Mouse (Mus musculus): ENCODE measurements around the gene Zfp710. TPM values are rescaled to one million over a fixed set of nuclear protein-coding genes. Genes with fewer than 3 reads are reported as not detected.

Gene Zfp710
- polyA plus RNA-seq, 1 experiment from 2014 or later, result 12.4 TPM

- WGBS, result 0% methylated on average over 28 of the region's 28 CpGs
- no peaks in the 10 kb centered on the region for H3K36me3 ChIP-seq (ENCODE audit: control insufficient read depth, insufficient read depth)
- ATAC-seq (replicated peaks; ENCODE audit: extremely low read depth, insufficient read depth, low FRiP score), result 0 out of 2 replicates have a peak, but pooled peaks have one; percentile 1
- peak overlapping the region; percentile 97 for H3K27ac ChIP-seq (ENCODE audit: low read length)
- peak overlapping the region; percentile 100 for H3K4me2 ChIP-seq (ENCODE audit: low read depth, low read length)
- H3K4me3 ChIP-seq (ENCODE audit: low read length), result peak overlapping the region; percentile 71
- peaks cover 25% of the 10 kb centered on the region for H3K4me1 ChIP-seq (ENCODE audit: control insufficient read depth, insufficient read depth, low read length)
- no peaks in the 10 kb centered on the region for H3K9me3 ChIP-seq (replicated peaks; ENCODE audit: control insufficient read depth, low read length)
- no peaks in the 10 kb centered on the region for H3K27me3 ChIP-seq (ENCODE audit: control insufficient read depth, insufficient read depth, low read length)
- H3K9ac ChIP-seq (ENCODE audit: low read length), result peak overlapping the region; percentile 95
Measured at GRCm38 (mm10) chr7:80025391-80026117, 940 bp downstream of the Zfp710 start.

- ATAC-seq (replicated peaks; ENCODE audit: extremely low read depth, insufficient read depth, low FRiP score), result peak; percentile 25
- WGBS, result 0% methylated on average over 26 of the region's 59 CpGs
- H3K4me1 ChIP-seq (ENCODE audit: control insufficient read depth, insufficient read depth, low read length), result peaks cover 28% of the 10 kb centered on the region
Measured at GRCm38 (mm10) chr7:80026118-80026989, 1.7 kb downstream of the Zfp710 start.

GRCm38 (mm10) chr7:80026990-80027635, 2.5 kb downstream of the Zfp710 start:
- ATAC-seq (replicated peaks; ENCODE audit: extremely low read depth, insufficient read depth, low FRiP score), result 0 out of 2 replicates have a peak, but pooled peaks have one; percentile 23
- H3K27me3 ChIP-seq (ENCODE audit: control insufficient read depth, insufficient read depth, low read length), result no peaks in the 10 kb centered on the region
- under 1% methylated on average over 65 of the region's 71 CpGs for WGBS

More at GRCm38 (mm10) chr7:80026118-80026989, 1.7 kb downstream of the Zfp710 start:
- peak overlapping the region; percentile 71 for H3K4me3 ChIP-seq (ENCODE audit: low read length)
- no peaks in the 10 kb centered on the region for H3K9me3 ChIP-seq (replicated peaks; ENCODE audit: control insufficient read depth, low read length)
- H3K36me3 ChIP-seq (ENCODE audit: control insufficient read depth, insufficient read depth), result no peaks in the 10 kb centered on the region
- peak overlapping the region; percentile 95 for H3K9ac ChIP-seq (ENCODE audit: low read length)
- peak overlapping the region; percentile 97 for H3K27ac ChIP-seq (ENCODE audit: low read length)
- H3K4me2 ChIP-seq (ENCODE audit: low read depth, low read length), result peak overlapping the region; percentile 100
- H3K27me3 ChIP-seq (ENCODE audit: control insufficient read depth, insufficient read depth, low read length), result no peaks in the 10 kb centered on the region

GRCm38 (mm10) chr7:80027636-80028417, 3.2 kb downstream of the Zfp710 start:
- Histone ChIP-seq H3K9me3 (replicated peaks; ENCODE audit: control insufficient read depth, low read length) (no peaks in the 10 kb centered on the region), H3K9ac (ENCODE audit: low read length) (peak overlapping the region; percentile 85), H3K4me2 (ENCODE audit: low read depth, low read length) (peak overlapping the region; percentile 96), H3K27ac (ENCODE audit: low read length) (peak overlapping the region; percentile 85), H3K36me3 (ENCODE audit: control insufficient read depth, insufficient read depth) (no peaks in the 10 kb centered on the region), H3K4me3 (ENCODE audit: low read length) (peak overlapping the region; percentile 71), H3K27me3 (ENCODE audit: control insufficient read depth, insufficient read depth, low read length) (no peaks in the 10 kb centered on the region), H3K4me1 (ENCODE audit: control insufficient read depth, insufficient read depth, low read length) (peaks cover 38% of the 10 kb centered on the region)
- 8% methylated on average over 23 of the region's 23 CpGs for WGBS
- no peak for ATAC-seq (replicated peaks; ENCODE audit: extremely low read depth, insufficient read depth, low FRiP score)

More at GRCm38 (mm10) chr7:80026990-80027635, 2.5 kb downstream of the Zfp710 start:
- H3K9me3 ChIP-seq (replicated peaks; ENCODE audit: control insufficient read depth, low read length), result no peaks in the 10 kb centered on the region
- peak overlapping the region; percentile 71 for H3K4me3 ChIP-seq (ENCODE audit: low read length)
- H3K4me1 ChIP-seq (ENCODE audit: control insufficient read depth, insufficient read depth, low read length), result peaks cover 35% of the 10 kb centered on the region
- peak overlapping the region; percentile 85 for H3K27ac ChIP-seq (ENCODE audit: low read length)
- no peaks in the 10 kb centered on the region for H3K36me3 ChIP-seq (ENCODE audit: control insufficient read depth, insufficient read depth)
- peak overlapping the region; percentile 96 for H3K4me2 ChIP-seq (ENCODE audit: low read depth, low read length)
- H3K9ac ChIP-seq (ENCODE audit: low read length), result peak overlapping the region; percentile 85

GRCm38 (mm10) chr7:80028418-80028720, 3.8 kb downstream of the Zfp710 start:
- peaks cover 43% of the 10 kb centered on the region for H3K4me1 ChIP-seq (ENCODE audit: control insufficient read depth, insufficient read depth, low read length)
- peak overlapping the region; percentile 85 for H3K27ac ChIP-seq (ENCODE audit: low read length)
- 18% methylated on average over 3 of the region's 3 CpGs for WGBS

GRCm38 (mm10) chr7:80030009-80030408, 5.4 kb downstream of the Zfp710 start:
- ATAC-seq (replicated peaks; ENCODE audit: extremely low read depth, insufficient read depth, low FRiP score), result no peak
- no peaks in the 10 kb centered on the region for H3K27me3 ChIP-seq (ENCODE audit: control insufficient read depth, insufficient read depth, low read length)
- no peak overlapping the region for H3K9ac ChIP-seq (ENCODE audit: low read length)
- no peak overlapping the region for H3K4me2 ChIP-seq (ENCODE audit: low read depth, low read length)
- no peaks in the 10 kb centered on the region for H3K9me3 ChIP-seq (replicated peaks; ENCODE audit: control insufficient read depth, low read length)
- H3K36me3 ChIP-seq (ENCODE audit: control insufficient read depth, insufficient read depth), result no peaks in the 10 kb centered on the region
- no peak overlapping the region for H3K4me3 ChIP-seq (ENCODE audit: low read length)
- H3K4me1 ChIP-seq (ENCODE audit: control insufficient read depth, insufficient read depth, low read length), result peaks cover 53% of the 10 kb centered on the region
- H3K27ac ChIP-seq (ENCODE audit: low read length), result no peak overlapping the region

More at GRCm38 (mm10) chr7:80028418-80028720, 3.8 kb downstream of the Zfp710 start:
- Histone ChIP-seq H3K36me3 (ENCODE audit: control insufficient read depth, insufficient read depth) (no peaks in the 10 kb centered on the region), H3K4me2 (ENCODE audit: low read depth, low read length) (peak overlapping the region; percentile 96), H3K9me3 (replicated peaks; ENCODE audit: control insufficient read depth, low read length) (no peaks in the 10 kb centered on the region), H3K4me3 (ENCODE audit: low read length) (peak overlapping the region; percentile 71), H3K27me3 (ENCODE audit: control insufficient read depth, insufficient read depth, low read length) (no peaks in the 10 kb centered on the region), H3K9ac (ENCODE audit: low read length) (peak overlapping the region; percentile 85)
- ATAC-seq (replicated peaks; ENCODE audit: extremely low read depth, insufficient read depth, low FRiP score), result no peak

GRCm38 (mm10) chr7:80030486-80030885, 5.9 kb downstream of the Zfp710 start:
- H3K4me3 ChIP-seq (ENCODE audit: low read length), result no peak overlapping the region
- no peaks in the 10 kb centered on the region for H3K27me3 ChIP-seq (ENCODE audit: control insufficient read depth, insufficient read depth, low read length)
- H3K27ac ChIP-seq (ENCODE audit: low read length), result no peak overlapping the region
- H3K4me2 ChIP-seq (ENCODE audit: low read depth, low read length), result no peak overlapping the region
- ATAC-seq (replicated peaks; ENCODE audit: extremely low read depth, insufficient read depth, low FRiP score), result no peak
- no peaks in the 10 kb centered on the region for H3K36me3 ChIP-seq (ENCODE audit: control insufficient read depth, insufficient read depth)
- no peak overlapping the region for H3K9ac ChIP-seq (ENCODE audit: low read length)
- WGBS, result 89% methylated on average over 8 of the region's 8 CpGs
- H3K9me3 ChIP-seq (replicated peaks; ENCODE audit: control insufficient read depth, low read length), result no peaks in the 10 kb centered on the region
- H3K4me1 ChIP-seq (ENCODE audit: control insufficient read depth, insufficient read depth, low read length), result peaks cover 56% of the 10 kb centered on the region

- Histone ChIP-seq H3K27me3 (ENCODE audit: control insufficient read depth, insufficient read depth, low read length) (no peaks in the 10 kb centered on the region), H3K4me1 (ENCODE audit: control insufficient read depth, insufficient read depth, low read length) (peaks cover 59% of the 10 kb centered on the region), H3K4me3 (ENCODE audit: low read length) (no peak overlapping the region), H3K36me3 (ENCODE audit: control insufficient read depth, insufficient read depth) (no peaks in the 10 kb centered on the region), H3K9ac (ENCODE audit: low read length) (no peak overlapping the region), H3K27ac (ENCODE audit: low read length) (no peak overlapping the region), H3K4me2 (ENCODE audit: low read depth, low read length) (no peak overlapping the region), H3K9me3 (replicated peaks; ENCODE audit: control insufficient read depth, low read length) (no peaks in the 10 kb centered on the region)
- WGBS, result 91% methylated on average over 8 of the region's 8 CpGs
- no peak for ATAC-seq (replicated peaks; ENCODE audit: extremely low read depth, insufficient read depth, low FRiP score)
Measured at GRCm38 (mm10) chr7:80030987-80031386, 6.4 kb downstream of the Zfp710 start.
